Mouse (Mus musculus) erythroblast, adult 5-6 weeks (primary cell): Measurements from ENCODE around the gene Fbxw11. TPM values are rescaled to one million over a fixed set of nuclear protein-coding genes. Genes with fewer than 3 reads are reported as not detected.

Experiments used
- ATAC-seq: replicated peaks from 2 replicates; pipeline ENCODE4 v1.8.0; 2016; ENCODE audit warnings: moderate number of reproducible peaks, mild to moderate bottlenecking, moderate TSS enrichment, inconsistent platforms; ENCODE audit not compliant: poor library complexity, low FRiP score, severe bottlenecking
- total RNA-seq, 2 experiments: library from RNA; stranded (forward) in 1 of 2; stranded (reverse) in 1 of 2; fragments of 150-400 nt in 1 of 2; fragments of 200-764, 138-1000 nt in 1 of 2; gene quantifications; 2 replicates each; pipeline versions ENCODE4 v1.2.3 to v1.2.4; 2015 to 2017; ENCODE audit warnings: low replicate concordance in 2 of 2

The Fbxw11 gene
- total RNA-seq, 2 experiments from 2014 or later = 11.7 to 12.9 TPM

DNA sequence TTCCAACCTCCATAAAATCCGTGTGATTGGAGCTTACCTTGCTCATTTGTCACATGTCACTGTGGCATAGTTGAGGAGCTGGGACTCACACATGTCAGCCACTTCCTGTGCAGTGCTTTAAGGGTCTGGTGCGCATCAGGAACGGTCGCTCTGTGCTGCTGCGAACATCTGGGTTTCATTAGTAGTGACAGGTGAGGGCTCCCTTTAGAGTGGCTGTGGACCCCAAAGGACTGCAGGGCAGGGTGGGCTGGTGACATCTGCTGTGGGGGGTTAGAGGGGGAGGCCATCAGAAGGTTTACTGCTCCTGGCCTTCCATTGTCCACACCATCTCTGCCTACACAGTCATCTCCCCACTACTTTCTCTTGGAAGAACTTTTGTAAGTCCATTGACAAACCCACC is 101.4 kb downstream of the Fbxw11 start:
- ATAC-seq = no peak

DNA sequence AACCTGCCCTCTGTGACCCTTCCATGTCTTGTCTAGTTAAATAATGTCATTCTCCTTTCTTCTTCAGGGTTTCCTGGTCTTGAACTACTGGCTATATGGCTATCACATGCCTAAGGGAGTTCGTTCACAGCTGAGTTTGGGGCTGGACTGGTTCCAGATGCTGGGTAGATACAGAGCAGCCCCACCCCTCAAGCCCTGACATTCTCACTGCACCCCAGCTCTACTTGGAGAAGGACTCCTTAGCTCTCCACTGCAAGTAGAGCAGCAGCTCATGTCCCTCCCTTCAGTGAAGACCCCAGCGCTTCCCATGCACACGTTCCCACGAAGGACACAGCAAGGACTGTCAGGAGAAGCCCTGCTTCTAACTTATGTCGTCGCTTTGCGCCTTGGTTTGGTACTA is 101.9 kb downstream of the Fbxw11 start:
- ATAC-seq = no peak

DNA sequence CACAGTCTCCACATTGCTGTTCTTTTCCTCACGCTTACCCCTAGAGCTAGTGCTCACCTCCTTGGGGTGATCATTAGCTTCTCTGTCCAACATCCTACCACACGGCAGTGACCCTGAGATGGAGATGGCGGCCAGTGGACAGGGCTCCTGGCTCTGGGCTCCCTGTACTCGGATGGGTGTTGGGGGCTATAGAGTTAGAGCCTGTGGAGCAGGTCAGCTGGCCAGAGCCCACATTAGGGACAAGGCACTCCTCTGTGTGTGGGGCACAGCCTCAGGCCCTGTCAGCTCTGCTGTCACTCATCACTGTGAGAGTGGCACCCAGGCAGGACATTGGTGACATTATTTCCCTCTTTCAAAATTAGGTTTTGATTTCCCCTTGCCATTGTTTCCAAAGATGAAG is 102.9 kb downstream of the Fbxw11 start:
- ATAC-seq = no peak

DNA sequence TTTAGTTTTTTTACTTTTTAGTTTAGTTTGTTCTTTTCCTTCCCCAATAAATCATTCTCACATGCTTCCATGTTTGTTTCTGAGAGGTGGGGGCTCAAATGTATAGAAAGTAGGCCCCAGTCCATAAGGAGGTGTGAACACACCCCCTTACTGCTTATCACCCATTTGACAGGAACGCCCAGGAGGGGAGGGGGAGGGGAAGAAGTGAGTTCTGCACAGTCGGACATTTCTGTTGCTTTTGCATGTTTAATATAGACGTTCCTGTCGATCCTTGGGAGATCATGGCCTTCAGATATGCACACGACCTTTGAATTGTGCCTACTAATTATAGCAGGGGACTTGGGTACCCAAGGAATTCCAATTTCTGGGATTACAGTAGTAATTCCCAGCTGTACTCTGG is 103.5 kb downstream of the Fbxw11 start:
- no peak for ATAC-seq

DNA sequence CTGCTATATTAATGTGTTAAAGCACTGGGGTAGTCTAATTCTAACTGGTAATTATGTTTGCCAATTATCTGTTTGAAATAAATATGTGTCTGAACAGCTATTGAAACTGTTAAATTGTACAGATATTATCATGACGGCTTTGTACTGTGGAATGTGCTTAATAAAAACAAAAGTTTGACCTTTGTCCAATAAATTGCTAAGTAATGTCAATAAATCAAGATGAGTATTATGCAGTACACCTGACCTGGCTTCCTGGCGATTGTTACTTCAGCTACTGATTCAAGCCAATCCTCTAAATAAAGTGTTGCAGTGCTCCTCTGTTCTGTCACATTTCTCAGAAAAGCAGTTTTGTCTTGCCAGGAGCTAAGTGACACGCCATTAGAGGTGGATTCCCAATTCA is 104.0 kb downstream of the Fbxw11 start:
- ATAC-seq = no peak

DNA sequence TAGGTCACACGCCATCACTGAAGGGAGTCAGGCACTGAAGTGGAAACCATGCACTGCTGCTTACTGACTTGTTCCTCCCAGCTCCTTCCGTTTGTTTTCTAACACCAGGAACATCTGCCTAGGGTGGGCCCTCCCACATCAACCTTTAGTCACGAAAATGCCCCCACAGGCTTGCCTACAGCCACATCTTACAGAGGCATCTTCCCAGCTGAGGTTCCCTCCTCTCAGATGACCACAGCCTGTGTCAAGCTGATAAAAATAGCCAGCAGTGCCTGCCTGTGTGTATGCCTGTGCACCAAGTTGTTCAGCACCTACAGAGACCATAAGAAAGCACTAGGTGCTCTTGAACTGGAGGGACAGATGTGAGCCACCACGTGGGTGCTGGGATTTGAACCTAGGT is 106.3 kb downstream of the Fbxw11 start:
- ATAC-seq = no peak

DNA sequence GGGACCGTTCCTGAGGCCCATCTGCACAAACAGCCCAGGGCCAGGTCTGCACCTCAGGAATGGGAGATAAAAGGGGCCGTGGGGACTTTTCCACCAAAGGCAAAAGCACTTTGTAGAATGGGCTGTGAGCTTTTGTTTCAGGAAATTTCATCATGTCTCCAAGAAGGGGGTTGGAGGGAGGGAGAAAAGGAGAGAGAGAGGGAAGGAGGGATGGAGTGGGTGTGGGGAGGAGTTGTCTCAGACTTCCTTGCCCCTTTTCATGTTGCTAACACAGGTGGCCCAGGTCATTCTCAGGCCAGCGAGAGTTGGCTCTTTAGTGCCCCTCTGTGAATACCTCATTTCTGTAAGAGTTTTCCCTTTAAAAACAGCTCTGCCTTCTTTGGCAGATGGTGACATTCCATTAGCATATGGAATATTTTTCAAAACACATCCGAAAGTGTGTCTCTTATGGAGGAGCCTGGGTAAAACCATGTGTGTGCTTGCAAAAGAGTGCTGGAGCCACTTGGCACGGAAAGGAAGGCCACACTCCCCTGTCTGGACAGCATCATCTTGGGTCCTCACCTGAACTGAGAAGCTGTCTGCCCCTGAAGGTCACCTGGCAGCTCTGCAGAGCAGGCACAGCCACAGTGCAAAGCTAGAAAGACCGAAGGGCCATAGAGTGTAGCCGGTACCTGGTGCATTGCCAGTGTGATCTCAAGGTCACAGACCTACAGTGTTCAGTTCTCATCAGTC is 109.5 kb downstream of the Fbxw11 start:
- ATAC-seq = no peak

DNA sequence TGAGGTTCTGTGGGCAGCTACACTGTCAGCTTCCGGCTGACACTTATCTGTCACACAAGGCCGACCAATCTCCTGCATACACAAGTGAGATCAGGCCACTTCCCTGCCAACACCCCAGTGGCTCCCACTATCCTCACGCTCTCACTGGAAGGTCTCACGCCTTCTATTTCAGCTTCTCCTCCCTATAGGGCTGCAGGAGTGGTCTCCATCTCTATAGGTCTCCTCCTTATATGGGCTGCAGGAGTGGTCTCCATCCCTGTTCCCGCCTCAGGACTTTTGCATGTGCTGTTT is 110.0 kb downstream of the Fbxw11 start:
- no peak for ATAC-seq

DNA sequence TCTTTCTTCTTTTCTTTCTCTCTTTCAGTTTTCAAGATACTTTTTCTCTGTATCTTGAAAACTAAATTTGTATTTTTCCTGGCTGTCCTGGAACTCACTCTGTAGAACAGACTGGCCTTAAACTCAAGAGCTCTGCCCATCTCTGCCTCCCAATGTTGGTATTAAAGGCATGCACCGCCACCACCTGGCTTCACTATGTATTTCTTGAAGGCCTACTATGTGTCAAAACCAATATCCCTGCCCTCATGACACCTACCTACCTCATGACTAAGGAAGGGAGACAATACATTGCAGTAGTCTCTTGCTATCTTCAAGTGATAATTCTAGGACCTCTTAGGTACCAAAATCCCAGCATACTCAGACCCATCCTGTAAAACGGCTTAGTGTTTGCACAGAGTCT is 110.8 kb downstream of the Fbxw11 start:
- no peak for ATAC-seq

DNA sequence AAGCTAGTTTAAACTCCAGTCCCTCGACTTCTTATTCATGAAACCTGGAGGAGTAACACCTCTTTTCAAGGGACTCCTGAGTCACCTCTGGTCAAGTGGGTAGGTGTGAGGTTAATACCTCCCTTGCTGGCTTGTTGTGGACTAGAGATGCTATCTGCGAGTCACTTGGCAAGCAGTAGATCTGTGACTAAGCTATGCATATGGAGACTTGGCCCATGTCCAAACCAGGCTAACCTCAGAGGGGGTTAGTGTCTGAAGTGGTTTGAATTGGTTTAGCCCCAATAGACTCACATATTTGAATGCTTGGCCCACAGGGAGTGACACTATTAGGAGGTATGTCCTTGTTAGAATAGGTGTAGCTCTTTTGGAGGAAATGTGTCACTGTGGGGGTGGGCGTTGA is 120.2 kb downstream of the Fbxw11 start:
- no peak for ATAC-seq

DNA sequence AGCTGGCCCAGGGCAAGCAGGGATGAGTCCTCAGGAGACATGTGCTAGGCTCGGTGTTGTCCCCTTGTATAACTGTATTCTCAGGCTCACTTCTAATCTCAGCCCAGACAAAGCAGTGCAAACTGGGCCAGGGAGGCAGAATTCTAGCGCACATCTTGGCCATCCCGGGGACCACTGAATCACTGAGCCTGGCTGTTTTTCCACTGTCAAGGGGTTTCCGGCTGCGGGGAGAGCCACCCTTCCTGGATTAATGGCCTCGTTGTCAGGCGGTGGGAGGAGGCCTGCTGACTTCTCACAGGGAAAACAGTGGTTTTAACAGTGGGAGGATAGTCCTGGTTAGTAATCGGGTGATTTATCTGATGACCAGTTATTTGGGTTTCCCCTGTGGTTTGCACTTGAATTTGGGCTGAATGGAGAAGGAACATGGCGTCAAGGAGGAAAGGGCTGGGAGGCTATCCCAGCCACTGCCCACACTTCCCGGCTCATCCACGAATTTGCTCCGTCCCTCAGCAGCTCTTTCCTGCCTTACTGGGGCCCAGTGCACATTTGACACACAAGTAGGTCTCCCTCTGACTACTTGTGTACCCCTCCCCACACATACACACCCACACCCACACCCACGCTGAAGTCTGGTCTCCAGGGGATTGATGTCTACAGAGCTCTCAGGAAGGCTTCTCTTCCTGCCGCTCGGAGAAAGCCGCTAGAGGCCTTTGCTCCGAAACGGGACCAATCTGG is 125.1 kb downstream of the Fbxw11 start:
- no peak for ATAC-seq

DNA sequence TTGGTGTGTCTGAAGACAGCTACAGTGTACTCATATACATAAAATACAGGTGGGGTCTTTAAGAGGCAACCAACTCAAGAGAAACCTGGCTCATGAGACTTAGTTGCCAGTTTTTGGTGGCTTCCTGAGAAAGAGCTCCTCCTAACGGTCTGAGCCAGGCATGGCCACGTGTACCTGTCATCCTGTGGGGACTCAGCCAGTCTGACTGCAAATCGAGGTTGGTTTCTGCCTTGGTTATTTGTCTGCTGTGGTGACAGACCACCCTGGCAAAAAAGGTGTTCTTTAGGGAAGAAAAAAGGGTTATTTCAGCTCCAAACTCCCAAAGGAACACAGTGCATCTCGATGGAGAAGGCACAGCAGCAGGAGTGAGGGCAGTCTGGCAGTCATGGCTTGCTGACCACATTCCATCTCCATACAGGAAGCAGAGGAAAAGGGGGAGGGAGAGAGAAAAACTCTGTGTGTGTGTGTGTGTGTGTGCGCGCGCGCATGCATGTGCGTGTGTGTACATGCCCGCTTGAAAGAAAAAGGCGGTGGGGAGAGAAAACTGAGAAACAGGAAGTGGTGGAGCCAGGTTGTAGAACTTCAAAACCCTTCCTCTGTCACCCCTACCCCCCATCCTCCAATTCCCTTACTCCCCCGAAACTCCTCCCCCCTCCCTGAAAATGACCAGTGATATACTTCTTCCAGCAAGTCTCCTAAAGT is 126.3 kb downstream of the Fbxw11 start:
- no peak for ATAC-seq

DNA sequence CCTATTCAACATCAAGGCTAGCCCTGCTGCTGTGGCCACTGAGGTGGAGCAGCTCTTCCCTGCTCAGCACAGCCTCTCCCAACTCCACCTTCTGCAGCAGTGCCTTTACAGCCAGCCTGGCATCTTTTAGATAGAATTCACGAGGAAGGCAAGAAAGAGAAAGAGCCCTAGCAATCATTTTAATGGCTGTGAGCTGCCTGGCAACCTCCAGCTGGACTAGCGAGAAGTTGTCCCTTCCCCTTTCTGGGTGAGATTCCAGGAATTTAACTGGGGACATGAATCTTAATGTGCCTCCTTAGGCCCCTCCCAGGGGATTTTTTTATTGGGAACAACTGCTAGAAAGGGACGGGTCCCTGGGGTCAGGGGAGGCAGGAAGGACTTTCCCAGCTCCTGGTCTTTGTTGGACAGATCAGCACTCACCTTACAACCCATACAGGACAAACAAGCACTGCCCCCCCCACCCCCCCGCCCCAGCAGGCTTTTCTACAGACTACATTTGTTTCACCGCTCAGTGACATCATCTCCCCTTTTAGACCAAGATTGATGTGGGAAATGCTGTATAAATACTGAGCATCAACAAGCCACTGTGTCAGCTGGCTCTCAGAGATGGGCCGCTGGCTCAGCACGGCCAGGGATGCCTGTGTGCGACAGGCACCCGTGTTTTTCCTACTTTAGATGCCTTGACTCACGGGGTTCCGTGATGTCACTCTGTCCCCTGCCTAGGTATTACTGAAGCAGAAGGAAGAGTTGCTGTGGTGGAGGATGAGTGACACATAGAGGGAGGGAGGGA is 138.4 kb downstream of the Fbxw11 start:
- no peak for ATAC-seq

DNA sequence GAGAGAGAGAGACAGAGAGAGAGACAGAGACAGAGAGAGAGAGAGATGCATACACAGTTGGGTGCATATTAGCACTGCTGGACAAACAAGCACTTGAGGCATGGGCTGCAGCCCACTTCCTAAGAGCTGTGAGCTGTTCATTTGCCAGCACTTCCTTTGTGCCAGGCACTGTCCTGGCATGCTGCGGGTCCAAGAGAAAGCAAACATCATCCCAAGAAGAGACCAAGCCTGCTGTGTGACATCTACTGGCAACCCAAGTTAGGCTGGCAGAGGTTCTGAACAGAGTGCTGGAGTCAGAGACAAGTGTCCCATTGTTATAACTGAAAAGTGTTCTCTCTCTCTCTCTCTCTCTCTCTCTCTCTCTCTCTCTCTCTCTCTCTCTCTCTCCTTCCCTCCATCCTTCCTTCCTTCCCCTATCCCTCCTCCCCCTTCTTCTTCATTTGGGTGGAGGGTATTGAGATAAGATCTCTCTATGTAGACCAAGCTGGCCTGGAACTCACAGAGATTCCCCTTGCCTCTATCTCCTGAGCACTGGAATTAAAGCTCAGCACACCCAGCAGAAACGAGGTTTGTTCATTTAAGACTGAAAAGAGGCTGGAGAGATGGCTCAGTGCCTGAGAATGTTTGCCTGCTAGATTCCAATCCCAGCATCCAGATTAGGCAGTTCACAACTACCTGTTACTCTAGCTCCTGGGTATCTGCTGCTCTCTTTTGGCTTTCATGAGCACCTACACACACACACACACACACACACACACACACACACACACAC is 139.3 kb downstream of the Fbxw11 start:
- ATAC-seq = no peak

DNA sequence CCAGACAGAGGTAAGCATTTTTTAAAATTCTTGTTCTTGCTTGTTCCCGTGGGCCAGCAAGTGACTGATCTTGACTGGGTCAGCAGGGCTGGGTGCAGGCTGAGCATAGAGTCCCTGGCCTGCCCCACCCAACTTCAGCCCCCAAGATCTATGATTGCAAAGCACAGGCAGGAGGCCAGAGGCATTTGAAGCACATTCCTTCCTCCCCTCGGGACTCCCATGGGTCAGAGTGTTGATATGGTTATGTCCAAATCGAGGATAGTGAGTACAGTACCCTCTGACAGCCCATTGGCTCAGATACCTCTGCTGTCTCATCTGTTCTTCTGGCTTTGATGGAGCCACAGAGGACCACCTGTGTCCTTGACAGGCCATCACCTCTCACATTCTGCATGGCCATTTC is 140.2 kb downstream of the Fbxw11 start:
- ATAC-seq = no peak

DNA sequence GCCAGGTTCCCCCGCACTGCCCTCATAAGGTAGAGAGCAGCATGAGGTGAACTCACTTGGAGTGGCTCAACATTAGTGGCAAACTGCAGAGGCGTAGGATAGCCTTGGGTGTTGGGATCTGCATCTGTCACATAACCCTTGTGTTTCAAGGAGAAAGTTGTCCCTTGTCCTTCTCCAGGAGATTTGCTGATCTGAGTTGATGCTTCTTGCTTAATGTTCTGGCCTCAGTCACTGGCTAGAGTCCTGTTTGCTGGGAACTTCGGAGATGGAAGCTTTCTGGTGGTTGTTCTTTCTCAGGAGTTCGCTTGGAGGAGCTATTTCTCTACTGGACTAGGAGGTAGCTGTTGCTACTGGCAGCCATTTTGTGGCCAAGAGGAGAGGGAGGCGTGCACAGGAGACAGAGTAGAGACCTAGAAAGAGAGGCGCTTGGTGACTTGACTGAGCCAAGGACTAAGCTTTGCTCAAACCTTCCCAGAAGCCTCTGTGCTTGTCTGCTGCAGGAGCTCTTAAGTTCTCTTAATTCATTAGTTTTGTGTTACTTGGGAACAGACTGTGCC is 143.1 kb downstream of the Fbxw11 start:
- ATAC-seq = no peak

DNA sequence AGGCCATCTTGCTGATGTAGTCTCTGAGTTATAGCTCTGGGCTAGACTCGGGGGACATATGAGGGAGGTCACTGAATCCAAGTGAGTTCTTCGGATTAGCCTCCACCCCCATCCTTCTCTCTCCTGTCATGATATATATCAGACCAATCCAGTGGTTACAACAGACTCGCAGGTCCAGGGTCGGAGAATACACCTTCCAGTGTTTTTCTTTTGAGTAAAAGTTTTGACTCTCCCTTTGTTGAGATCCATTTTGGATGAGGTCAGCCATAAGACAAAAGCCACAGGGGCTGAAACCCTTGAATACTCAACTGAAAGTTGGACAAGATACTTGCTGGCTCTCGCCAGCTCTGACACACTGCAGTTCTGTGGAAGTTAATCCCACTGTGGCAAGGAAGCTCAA is 143.7 kb downstream of the Fbxw11 start:
- ATAC-seq = no peak

DNA sequence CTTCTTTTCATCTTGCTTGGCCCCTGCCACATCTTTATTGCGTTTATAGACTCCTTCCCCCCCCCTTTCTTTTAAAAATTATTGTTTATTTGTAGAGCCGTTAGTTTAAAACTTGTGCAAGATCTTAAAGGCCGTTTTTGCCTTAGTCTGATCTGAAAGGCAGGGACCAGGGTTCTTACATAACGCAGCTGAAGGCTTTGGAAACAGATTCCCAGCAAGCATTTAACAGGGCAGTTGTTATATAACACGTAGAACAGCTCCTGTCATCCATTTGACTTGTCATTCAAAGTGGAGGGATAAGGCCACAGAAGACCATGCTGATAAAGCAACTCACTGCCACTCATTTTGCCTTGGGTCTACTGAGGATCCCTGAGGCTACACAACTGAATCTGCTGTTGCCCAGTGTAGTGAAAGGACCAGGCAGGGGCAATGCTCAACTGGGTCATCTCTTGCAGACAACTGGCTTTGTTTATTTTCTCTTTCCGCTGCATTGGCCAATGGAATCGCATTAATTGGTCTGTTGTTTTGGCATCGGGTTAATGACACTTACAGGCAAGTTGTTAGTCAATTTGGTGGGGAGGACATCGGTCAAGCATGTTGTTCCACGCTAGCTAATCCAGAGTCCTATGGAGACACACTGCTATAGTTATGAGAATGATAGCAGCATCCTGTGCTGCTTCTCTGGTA is 152.4 kb downstream of the Fbxw11 start:
- ATAC-seq = no peak
